Mouse (Mus musculus): Measurements from ENCODE around the gene Ets2. TPM values are rescaled to one million over a fixed set of nuclear protein-coding genes. Genes with fewer than 3 reads are reported as not detected.

The Ets2 gene
- polyA plus RNA-seq, 1 experiment from 2014 or later, result 13.5 TPM

DNA sequence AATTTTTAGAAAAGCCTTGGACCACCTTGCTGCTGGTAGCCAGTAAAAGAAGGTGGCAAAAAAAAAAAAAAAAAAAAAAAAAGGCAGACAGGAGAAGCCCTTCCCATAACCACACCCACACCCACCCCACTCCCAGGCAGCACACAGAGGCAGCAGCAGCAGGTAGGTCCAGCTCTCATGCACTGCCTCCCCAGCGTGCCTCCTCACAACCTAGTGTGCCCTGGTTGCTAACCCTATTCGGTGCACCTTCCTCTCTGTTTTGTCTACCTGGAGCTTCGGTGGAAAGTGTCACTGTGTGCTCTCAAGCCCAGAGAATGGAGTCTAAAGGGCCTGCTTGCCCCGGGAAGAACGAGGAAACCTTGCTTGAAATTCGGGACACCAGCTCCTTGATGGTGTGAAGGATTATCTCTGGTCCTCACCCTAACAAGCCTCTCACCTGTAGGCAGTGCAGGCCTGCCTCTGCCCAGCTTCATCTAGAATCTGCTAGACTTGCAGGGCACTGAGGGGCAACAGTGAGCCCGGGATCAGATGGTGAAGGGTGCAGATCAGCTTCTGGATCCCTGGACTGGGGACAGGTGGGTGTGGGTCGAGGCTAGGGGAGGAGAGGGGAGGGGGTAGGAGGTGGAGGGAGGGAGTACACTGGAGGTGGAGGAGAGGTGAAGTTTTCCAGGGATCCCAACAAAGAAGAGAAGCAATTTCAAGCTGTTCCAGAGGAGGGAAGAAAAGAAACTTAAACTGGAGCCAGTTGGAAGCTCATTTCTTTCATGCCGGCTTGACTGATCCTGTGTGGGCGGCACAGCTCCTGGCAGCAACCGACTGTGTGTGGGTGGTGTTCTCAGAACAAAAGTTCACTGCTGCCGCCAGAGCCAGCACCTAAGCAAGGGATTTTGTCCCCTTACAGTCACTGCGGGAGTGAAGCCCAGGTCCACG, 67.5 kb downstream of the Ets2 start:
- 54% methylated on average over 14 of the region's 14 CpGs for WGBS (ENCODE audit: insufficient replicate concordance)
- peak overlapping the region; percentile 55 for H3K4me2 ChIP-seq (ENCODE audit: low read depth, low read length)
- peak; percentile 43 for DNase-seq
- peak overlapping the region; percentile 58 for H3K27ac ChIP-seq (ENCODE audit: low read depth)
- ATAC-seq, result peak; percentile 64
- no peaks in the 10 kb centered on the region for H3K9me3 ChIP-seq (ENCODE audit: low read length)
- no peaks in the 10 kb centered on the region for H3K36me3 ChIP-seq (replicated peaks; ENCODE audit: insufficient read depth, low read length)
- H3K27me3 ChIP-seq (ENCODE audit: insufficient read depth, low read length), result no peaks in the 10 kb centered on the region
- H3K4me1 ChIP-seq (ENCODE audit: insufficient read depth), result peaks cover 6% of the 10 kb centered on the region; the same call in 1 of the 2 replicates
- TF ChIP-seq CTCF (IDR thresholded peaks at IDR 0.05; ENCODE audit: low read depth), result no peak
- no peak for TF ChIP-seq EP300 (IDR thresholded peaks at IDR 0.05; ENCODE audit: low read depth)
- no peak overlapping the region; the same call in 1 of the 2 replicates for H3K9ac ChIP-seq (replicated peaks)
- no peak overlapping the region for H3K4me3 ChIP-seq (ENCODE audit: low read depth, low read length)

DNA sequence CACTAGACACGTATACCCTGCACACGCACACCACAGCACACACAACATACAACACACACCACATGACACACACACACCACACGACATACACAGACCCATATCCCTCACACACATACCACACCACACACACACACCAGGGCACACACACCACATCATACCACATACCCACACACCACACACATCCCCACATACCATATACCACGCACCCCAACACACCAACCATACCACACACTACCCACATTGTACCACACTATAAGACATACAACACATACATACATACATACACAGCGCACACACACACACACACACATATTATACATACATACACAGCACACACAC, 68.1 kb downstream of the Ets2 start:
- Histone ChIP-seq H3K4me3 (ENCODE audit: low read depth, low read length) (no peak overlapping the region), H3K4me2 (ENCODE audit: low read depth, low read length) (peak overlapping the region; percentile 55), H3K36me3 (replicated peaks; ENCODE audit: insufficient read depth, low read length) (no peaks in the 10 kb centered on the region), H3K27me3 (ENCODE audit: insufficient read depth, low read length) (no peaks in the 10 kb centered on the region), H3K9me3 (ENCODE audit: low read length) (no peaks in the 10 kb centered on the region), H3K27ac (ENCODE audit: low read depth) (no peak overlapping the region; the same call in 1 of the 2 replicates), H3K4me1 (ENCODE audit: insufficient read depth) (peaks cover 6% of the 10 kb centered on the region; the same call in 1 of the 2 replicates), H3K9ac (replicated peaks) (no peak overlapping the region)
- whole genome bisulfite sequencing (ENCODE audit: insufficient replicate concordance), result 83% methylated on average over 5 of the region's 5 CpGs
- ATAC-seq (no peak), DNase-seq (no peak)
- no peak for TF ChIP-seq CTCF (IDR thresholded peaks at IDR 0.05; ENCODE audit: low read depth)
- no peak for TF ChIP-seq EP300 (IDR thresholded peaks at IDR 0.05; ENCODE audit: low read depth)

DNA sequence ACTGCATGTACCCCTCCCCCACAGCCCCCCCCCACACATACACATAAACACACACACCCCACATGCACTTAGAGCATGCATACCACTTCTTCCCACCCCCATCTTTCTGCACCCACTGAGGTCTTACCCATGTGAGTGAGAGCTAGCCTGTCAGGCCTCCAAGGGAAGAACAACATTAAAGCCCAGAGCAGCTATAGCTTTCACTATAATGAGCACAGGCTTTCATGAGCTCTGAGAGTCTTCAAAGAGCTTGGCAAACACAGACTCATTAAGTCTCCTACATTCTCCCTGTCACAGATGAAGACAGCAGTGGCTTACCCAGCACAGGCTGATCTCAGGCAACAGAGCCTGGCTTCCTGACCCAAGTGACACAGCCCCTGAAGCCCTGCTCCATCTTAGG, 68.5 kb downstream of the Ets2 start:
- Histone ChIP-seq H3K4me2 (ENCODE audit: low read depth, low read length) (no peak overlapping the region), H3K9me3 (ENCODE audit: low read length) (no peaks in the 10 kb centered on the region), H3K27ac (ENCODE audit: low read depth) (no peak overlapping the region), H3K4me3 (ENCODE audit: low read depth, low read length) (no peak overlapping the region), H3K4me1 (ENCODE audit: insufficient read depth) (peaks cover 6% of the 10 kb centered on the region; the same call in 1 of the 2 replicates), H3K9ac (replicated peaks) (no peak overlapping the region), H3K36me3 (replicated peaks; ENCODE audit: insufficient read depth, low read length) (no peaks in the 10 kb centered on the region), H3K27me3 (ENCODE audit: insufficient read depth, low read length) (no peaks in the 10 kb centered on the region)
- no peak for ATAC-seq
- TF ChIP-seq CTCF (IDR thresholded peaks at IDR 0.05; ENCODE audit: low read depth), result no peak
- TF ChIP-seq EP300 (IDR thresholded peaks at IDR 0.05; ENCODE audit: low read depth), result no peak
- DNase-seq, result no peak

Other genes starting within 250 kb of the Ets2 start
- gene Erg, start 115.5 kb upstream of the Ets2 start, polyA plus RNA-seq (2015; fragmentation: Nextera tagmentation; extraction: Ambion mirVana), result 2.0 and 2.2 TPM in 2 replicates